Mouse (Mus musculus): Measurements from ENCODE around the gene Hcar2.

Hcar2 gene

DNA sequence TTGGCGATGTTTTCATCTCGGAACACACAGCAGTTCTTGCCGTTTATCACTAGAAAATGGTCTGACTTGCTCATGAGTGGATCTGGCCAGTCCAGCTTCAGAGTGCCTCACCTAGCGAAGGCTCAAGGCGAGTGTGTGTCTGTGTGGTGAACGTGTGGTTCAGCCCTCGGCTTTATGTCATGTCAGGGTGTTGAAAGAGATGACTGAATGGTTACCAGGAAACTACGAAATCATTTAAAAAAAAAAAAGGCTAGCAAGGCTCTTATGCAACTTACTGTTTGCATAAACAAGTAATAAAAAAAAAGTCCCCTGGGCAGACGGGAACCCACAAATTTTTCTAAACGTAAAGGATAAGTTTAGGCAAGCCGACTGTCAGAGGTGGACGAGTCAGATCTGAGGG lies at the start of gene Hcar2:
Hcar2 (minus strand) TSS at position 135 of the 400 bp plus-strand sequence.
- no peak for DNase-seq

GRCm38 (mm10) chr5:123914852-123915251 lies 49.6 kb upstream of the Hcar2 start:
- DNase-seq: no peak

DNA sequence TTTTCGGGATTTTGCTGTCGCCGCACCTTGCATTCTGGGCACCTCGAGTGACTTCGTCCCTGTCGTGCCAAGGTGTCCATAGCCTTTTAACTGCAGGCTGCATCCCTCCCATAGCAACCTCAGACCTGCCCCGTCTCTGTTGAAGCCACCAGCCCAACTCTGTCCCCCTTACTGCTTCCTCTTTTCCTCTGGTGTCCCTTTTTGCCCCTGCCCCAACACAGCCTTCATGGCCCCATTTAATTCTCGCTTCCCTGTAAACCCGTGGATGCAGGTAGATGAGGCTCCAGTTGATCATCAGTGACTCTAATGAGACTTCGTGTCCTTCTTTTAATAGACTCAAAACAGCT lies 42.3 kb upstream of the Hcar2 start:
- no peak for DNase-seq

DNA sequence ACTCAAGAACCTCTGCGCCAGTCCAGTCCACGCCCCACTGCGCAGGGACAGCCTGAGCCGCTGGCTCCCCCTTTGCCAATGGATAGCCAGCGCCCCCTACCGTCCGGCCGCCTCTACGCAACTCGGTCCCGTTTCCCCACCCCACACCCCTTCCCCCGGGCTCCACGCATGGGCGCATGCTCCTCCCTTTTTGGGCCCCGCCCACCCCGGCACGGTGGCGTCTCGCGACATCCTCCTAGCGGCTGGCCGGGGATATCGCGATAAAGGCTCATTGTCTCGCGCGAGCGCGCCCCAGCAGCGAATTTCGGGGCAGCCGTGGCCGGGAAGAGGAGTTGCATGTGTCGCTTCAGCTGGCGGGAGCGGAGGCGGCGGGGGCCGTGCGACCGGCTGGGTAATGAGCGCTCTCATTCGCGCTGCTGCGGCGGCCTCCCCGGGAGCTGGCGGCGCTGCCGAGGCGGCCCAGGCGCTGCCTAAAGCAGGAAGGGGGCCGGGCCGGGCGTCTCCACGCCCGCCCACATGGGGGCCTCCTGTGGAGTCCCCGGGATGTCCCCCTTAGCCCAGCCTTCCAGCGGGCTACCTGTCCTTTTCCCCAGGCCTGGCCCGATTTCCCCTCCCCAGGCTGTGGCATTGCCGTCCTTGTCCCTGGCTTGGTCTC lies 41.8 kb upstream of the Hcar2 start, which contains the start of gene Denr:
Denr (plus strand) TSS at position 200 of the 655 bp plus-strand sequence.
- DNase-seq: peak; percentile 100

- DNase-seq: no peak
Measured at GRCm38 (mm10) chr5:123906146-123906975, 41.1 kb upstream of the Hcar2 start.

DNA sequence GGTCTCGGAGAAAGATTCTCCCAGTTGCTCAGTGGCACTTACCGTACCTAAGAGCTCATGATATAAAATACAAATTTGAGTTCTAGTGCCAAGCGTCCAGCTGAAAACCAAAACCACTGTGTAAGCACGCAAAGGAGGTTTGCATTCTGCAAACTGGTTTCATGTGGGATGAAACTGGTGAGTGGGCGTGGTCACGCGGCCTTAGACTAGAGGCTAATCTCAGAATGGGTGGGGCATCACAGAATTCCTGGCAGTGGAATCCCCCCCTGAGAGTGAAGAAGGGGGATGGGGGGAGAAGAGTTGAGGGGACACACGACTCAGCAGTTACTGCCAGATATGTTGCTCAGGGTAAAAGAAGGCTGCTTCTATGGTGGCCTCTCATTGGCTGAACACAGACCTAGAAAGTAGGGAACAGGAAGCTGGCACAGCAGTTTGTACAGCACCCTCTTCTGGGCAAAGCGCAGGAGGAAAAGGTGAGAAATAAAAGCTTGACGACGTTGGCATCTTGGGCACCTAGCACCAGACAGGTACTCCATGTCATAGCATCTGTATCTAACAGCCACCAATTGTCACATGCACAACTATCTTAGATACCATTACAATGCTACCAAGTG lies 38.9 kb upstream of the Hcar2 start:
- DNase-seq: no peak

GRCm38 (mm10) chr5:123897352-123897751 lies 32.1 kb upstream of the Hcar2 start:
- DNase-seq: no peak

DNA sequence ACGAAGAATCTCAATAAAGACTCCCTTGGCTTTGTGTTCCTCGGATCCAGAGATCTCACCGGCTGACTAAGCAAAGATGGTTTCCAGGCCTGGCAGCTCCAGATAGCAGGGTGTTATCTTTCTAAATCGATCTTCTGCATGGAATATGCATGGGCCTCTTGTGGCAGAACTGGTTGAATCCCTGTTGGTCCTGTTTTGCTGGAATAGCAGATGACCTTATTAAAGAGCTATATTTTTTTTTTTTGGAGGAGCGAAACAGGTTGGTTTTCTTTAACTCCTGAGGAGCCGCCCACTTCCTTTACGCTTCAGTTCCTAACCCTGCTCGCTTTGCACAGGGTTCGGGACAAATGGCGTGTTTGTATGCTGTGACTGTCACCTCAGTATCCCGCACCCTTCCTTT lies 31.1 kb upstream of the Hcar2 start:
- DNase-seq: no peak

GRCm38 (mm10) chr5:123893520-123893919 lies 28.2 kb upstream of the Hcar2 start:
- DNase-seq: no peak

GRCm38 (mm10) chr5:123891669-123892068 lies 26.4 kb upstream of the Hcar2 start:
- DNase-seq: peak; percentile 62 to 78

DNA sequence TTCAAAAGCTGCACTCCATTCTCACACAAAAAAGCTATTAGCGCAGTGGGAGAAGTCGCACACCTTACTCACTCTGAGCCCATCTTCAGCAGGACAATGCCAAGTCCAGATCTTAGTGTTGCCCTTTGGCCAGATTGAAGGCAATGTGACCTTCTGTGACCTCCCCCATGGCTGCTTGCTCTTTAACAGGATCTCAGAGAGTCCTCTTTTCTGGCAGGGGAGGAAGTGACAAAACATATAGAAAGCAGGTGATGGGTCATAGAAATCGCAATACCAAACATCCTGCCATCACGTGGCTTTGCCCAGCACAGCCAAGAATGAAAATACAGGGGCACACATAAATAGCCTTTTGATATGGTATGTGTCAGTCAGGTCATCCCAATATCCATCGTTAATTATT lies 25.7 kb upstream of the Hcar2 start:
- no peak for DNase-seq

DNA sequence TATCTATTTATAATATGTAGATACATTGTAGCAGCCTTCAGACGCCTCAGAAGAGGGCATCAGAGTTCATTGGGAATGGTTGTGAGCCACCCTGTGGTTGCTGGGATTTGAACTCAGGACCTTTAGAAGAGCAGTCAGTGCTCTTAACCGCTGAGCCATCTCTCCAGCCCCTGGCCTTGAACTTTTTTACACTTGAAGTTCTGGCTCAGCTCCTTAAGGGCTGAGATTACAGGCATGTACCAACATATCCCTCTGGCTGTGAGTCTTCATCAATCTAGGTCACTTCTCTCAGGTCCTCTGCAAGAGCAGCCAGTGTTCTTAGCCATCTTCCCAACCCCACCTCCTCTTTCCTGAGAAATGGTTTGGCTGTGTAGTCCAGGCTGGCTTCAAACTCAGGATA lies 25.0 kb upstream of the Hcar2 start:
- DNase-seq: no peak

DNA sequence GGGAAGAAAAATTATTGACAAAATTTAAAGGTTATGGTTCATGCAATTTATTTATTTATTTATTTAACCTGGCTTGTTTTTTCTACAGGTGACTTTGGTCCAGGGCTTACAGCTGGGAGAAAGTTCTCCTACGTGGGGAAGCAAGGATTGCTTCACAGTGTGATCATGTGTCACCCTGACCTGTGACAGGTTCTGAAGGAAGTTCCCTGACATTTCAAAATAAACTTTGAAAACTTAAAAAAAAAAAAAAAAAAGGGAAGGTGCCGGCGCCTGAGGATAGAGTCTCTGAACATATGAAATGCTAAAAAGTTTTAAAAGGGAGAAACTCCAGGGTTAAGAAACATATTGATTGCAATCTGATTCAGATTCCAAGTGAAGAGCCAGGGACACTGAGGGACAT lies 21.1 kb upstream of the Hcar2 start:
- no peak for DNase-seq

DNA sequence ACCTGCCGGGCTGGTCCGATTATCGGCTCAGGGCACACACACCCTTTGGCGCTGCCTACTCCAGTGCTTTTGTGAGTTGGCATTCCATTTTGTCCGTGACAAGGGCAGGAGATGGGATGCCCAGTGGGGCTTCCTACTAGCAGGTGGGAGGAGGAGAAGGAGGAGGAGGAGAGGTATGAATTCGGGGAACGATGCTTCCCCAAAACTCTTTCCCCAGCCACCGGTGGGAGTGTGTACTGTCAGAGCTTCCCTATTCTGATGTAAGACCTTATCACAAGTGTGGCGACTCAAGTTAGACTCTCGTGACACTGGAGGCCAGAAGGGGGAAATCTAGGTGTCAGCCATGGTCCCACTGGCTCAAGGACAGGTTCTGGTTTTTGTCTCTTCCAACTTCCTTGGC lies 19.0 kb upstream of the Hcar2 start:
- DNase-seq: no peak

GRCm38 (mm10) chr5:123883891-123884290 lies 18.6 kb upstream of the Hcar2 start:
- DNase-seq: no peak

DNA sequence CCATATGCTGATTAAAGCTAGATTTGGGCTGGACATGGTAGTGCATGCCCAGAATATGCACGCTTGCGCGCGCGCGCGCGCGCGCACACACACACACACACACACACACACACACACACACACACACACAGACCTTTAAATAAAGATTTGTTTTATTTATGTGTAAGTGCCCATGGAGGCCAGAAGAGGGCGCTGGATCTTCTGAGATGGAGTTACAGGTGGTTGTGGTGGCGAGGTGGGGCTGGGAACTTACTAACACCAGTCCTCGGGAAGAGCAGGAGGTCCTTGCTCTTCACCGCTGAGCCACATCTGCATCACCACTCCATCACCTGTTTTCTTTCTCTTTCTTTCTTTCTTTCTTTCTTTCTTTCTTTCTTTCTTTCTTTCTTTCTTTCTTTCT lies 15.5 kb upstream of the Hcar2 start:
- no peak for DNase-seq

GRCm38 (mm10) chr5:123879928-123880327 lies 14.6 kb upstream of the Hcar2 start, which contains the start of gene Hcar1:
Hcar1 (minus strand) TSS chr5:123880020.
- no peak for DNase-seq

- no peak for DNase-seq
Measured at GRCm38 (mm10) chr5:123878056-123878455, 12.8 kb upstream of the Hcar2 start.

- DNase-seq: no peak
Measured at GRCm38 (mm10) chr5:123874177-123874576, 8.9 kb upstream of the Hcar2 start.

- no peak for DNase-seq
Measured at GRCm38 (mm10) chr5:123869615-123870014, 4.3 kb upstream of the Hcar2 start.

DNA sequence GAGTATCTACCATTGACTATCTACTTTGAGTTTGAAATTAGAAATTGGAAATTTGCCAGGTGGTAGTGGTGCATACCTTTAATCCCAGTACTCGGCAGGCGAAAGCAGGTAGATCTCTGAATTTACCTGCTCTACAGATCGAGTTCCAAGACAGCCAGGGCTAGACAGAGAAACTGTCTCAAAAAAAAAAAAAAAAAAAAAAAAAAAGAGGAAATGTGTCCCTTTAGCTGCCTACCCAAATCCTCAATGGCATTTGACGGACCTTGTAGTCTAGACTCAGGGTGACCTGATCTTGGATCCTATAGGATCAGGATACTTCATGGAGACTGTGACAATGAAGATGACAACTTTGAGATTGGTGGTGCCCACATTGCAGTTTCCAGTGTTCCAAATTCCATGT lies 1.2 kb upstream of the Hcar2 start:
- DNase-seq: no peak

- DNase-seq: no peak
Measured at GRCm38 (mm10) chr5:123863934-123864333, 1.4 kb downstream of the Hcar2 start.

DNA sequence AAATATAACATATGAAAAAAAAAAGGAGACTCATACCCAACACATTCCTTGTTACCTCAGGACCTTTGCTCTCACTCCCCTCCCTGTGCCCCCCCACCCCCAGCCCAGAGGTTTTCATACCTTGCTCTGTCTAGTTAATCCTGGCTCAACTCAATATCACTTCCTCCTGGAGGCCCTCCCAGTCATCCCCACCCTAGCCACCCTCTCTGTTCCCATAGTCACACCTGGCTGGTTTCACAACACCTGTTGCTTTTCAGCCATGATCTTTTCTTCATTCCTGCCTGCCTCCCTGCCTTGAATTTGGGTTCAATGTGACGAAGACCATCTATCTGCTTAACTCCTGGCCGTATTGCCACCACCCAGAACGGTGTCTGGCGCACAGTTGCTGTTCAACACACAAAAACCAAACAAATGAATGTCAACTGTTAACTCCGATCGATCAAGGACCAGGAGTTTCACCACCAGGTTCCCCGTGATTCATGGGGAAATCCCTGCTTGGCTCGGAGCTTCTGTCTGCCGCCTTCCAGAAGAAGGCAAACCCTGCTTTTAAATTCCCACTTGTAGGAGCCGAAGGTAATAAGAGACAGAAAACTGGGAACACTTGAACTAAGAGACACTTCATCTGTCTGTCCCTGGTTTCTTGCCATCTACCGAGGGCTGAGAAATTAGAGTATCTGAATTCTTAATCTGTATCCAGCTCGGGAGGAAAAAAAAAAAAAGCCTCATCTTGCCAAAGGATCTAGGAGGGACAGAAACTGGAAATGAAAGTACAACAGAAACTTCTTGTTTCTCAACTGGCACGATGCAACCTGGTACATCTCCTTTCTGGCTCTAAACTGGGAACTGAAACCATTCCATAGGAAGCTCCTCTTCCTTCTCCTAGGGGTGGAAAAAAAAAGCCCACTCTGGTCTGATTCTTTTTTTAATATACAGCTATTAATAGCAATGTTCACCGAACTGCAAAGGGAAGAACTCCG lies 2.6 kb downstream of the Hcar2 start:
- no peak for DNase-seq

All from cerebellum, postnatal 10 days (tissue).